Mouse (Mus musculus) granulocyte monocyte progenitor cell, adult 5-6 weeks (primary cell): ENCODE measurements at regions not wholly inside any gene's neighbourhood (a gene's known extent, or its start where the extent isn't known, plus 50 kb on each side); places are given as distances from the start of the nearest gene placed in this dataset.

Source experiments
- ATAC-seq: replicated peaks from 2 replicates; pipeline ENCODE4 v1.8.0; 2016; ENCODE audit warnings: mild to moderate bottlenecking, moderate TSS enrichment, inconsistent platforms; ENCODE audit not compliant: poor library complexity, severe bottlenecking

GRCm38 (mm10) chr8:54239106-54239505 is 161.7 kb downstream of the Vegfc start:
- ATAC-seq: peak; percentile 52

- ATAC-seq: no peak
These were observed 178.0 kb downstream of the Vegfc start for GRCm38 (mm10) chr8:54255434-54255833.

- ATAC-seq: no peak
These were observed 192.7 kb downstream of the Vegfc start for GRCm38 (mm10) chr8:54270110-54270509.

DNA sequence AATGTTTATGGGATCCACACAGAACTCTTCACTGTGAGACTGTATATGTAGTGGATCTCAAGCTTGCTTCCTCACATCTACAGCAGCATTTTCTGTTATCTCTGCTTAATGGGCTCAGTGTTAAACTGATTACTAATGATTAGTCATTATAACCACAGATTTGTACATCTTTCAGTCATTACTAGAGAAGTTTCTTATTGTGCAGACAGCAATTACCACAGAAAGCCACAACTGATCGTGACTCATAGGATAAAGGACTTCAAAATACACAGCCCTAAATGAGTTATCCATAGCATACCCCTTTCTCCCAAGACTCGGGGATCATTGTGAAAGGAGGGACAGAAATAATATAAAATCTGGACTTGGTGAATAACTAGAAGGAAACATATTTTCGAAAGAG is 195.7 kb downstream of the Vegfc start:
- ATAC-seq: no peak

GRCm38 (mm10) chr8:54275487-54275886 is 198.1 kb downstream of the Vegfc start:
- ATAC-seq: no peak
